Mouse (Mus musculus): ENCODE measurements at regions not wholly inside any gene's neighbourhood (a gene's known extent, or its start where the extent isn't known, plus 50 kb on each side); places are given as distances from the start of the nearest gene placed in this dataset.

GRCm38 (mm10) chrX:149390928-149391327 lies 56.5 kb upstream of the Gm15085 start:
- peak in 1 of 2 experiments; percentile 0 for DNase-seq
